Mouse (Mus musculus) megakaryocyte, embryonic 14.5 days (primary cell): ENCODE results near the gene Csmd2. TPM values are rescaled to one million over a fixed set of nuclear protein-coding genes. Genes with fewer than 3 reads are reported as not detected.
A peak's percentile ranks its signal among the peaks of the same experiment; 100 is the strongest.

Experiments used
- H3K27me3 ChIP-seq: replicated peaks from 2 replicates; pipeline ENCODE3; 2012; ENCODE audit warnings: inconsistent platforms
- H3K36me3 ChIP-seq: replicated peaks from 2 replicates; pipeline ENCODE3; 2012; ENCODE audit warnings: low read length, inconsistent platforms, mixed read lengths
- H3K4me1 ChIP-seq: 2 replicates; pipeline ENCODE4 v1.6.1; 2012; ENCODE audit warnings: inconsistent platforms
- H3K4me3 ChIP-seq: replicated peaks from 2 replicates; pipeline ENCODE3; 2012; ENCODE audit warnings: moderate library complexity, mild to moderate bottlenecking, inconsistent platforms
- H3K9me3 ChIP-seq: 2 replicates; pipeline ENCODE4 v1.6.1; 2012; ENCODE audit warnings: inconsistent platforms
- FLI1 ChIP-seq: IDR thresholded peaks from 2 replicates; pipeline ENCODE4 v1.6.1; 2012; ENCODE audit warnings: low read length, inconsistent platforms, mixed read lengths
- GATA1 ChIP-seq: IDR thresholded peaks from 3 replicates; pipeline ENCODE4 v1.6.1; 2012; ENCODE audit warnings: mixed read lengths, low read length, inconsistent platforms, borderline replicate concordance
- polyA plus RNA-seq: library from polyadenylated mRNA; stranded (reverse); fragments of >175 nt; gene quantifications from 2 replicates; pipeline ENCODE4 v1.2.3, GENCODE M21; 2012; ENCODE audit warnings: low replicate concordance; ENCODE audit not compliant: insufficient read depth

Csmd2 gene
- polyA plus RNA-seq, 1 experiment = not detected

GRCm38 (mm10) chr4:128414741-128415140 lies 427.1 kb downstream of the Csmd2 start:
- TF ChIP-seq FLI1 = no peak
- no peak for TF ChIP-seq GATA1
- Histone ChIP-seq H3K9me3 (0 out of 2 replicates have a peak, but pooled peaks cover 7% of the 10 kb centered on the region), H3K27me3 (no peaks in the 10 kb centered on the region), H3K4me1 (no peaks in the 10 kb centered on the region), H3K36me3 (no peaks in the 10 kb centered on the region), H3K4me3 (no peak overlapping the region)

DNA sequence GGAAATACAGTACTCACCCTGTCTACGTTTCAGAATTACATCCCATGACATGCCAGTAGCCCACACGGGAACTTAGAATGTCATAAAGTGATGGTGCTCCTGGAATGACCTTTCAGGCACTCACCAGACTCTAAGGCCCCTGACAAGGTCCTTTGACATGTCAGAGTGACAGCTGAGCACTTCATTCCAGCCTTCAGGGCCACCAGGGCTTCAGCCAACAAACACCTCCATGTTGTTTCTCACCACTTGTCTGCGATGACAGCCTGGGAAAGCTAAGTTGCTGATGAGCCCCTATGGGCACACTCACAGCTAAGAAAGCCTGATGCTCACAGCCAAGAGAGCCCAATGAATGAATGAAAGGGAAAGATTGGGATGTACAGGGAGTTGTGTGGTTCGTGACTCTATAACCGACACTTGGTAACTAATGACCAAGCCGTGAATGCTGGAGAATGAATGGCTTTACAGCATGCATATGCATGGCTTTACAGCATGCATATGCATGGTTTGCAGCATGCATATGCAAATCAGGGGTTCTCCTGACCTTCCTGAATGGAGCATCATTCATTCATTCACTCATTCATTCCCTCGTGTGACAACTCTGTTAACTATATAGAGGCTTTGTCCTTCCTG lies 432.4 kb downstream of the Csmd2 start:
- H3K4me1 ChIP-seq = no peaks in the 10 kb centered on the region
- H3K27me3 ChIP-seq = no peaks in the 10 kb centered on the region
- H3K9me3 ChIP-seq = no peaks in the 10 kb centered on the region
- no peaks in the 10 kb centered on the region for H3K36me3 ChIP-seq
- no peak overlapping the region for H3K4me3 ChIP-seq
- TF ChIP-seq GATA1 (no peak), FLI1 (no peak)

DNA sequence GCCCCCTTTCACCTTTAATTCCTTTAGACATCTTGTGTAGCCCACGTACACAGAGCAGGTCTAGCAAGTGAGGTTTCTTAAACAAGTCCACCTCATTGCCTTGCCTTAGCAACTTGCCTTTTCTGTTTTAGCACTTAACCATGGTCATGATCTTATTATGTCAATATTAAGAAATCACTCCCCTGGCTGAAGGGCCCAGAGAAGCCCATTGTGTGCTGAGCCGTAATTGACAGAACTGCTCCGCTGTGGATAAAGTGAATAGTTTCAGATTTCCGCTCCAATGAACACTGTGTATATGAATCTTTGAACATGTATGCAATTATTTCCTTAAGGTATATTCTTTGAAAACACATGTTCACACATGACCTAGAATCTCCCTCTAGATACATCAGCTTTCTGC lies 434.8 kb downstream of the Csmd2 start:
- no peak for TF ChIP-seq GATA1
- no peak for TF ChIP-seq FLI1
- Histone ChIP-seq H3K4me3 (no peak overlapping the region), H3K36me3 (no peaks in the 10 kb centered on the region), H3K9me3 (0 out of 2 replicates have a peak, but pooled peaks cover 3% of the 10 kb centered on the region), H3K4me1 (no peaks in the 10 kb centered on the region), H3K27me3 (no peaks in the 10 kb centered on the region)

DNA sequence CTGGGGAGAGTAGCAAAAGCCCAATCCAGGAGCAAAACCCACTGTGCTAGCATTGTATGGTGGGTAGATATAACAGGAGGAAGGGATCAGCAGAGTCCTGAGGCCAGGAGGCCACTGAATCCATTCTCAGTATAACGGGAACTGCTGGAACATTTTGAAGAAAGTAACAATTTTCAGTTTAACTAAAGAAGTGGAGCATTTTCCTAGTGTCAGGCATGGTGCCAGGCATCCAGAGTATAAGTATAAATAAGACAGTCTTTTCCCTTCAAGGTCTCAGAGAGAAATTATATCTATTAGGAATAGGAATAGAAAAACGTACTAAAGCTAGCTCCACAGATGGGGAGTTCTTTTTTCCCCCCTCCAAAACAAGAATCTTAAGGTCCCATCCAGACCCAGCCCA lies 437.7 kb downstream of the Csmd2 start:
- no peaks in the 10 kb centered on the region for H3K36me3 ChIP-seq
- H3K4me1 ChIP-seq = no peaks in the 10 kb centered on the region
- no peak for TF ChIP-seq FLI1
- no peak for TF ChIP-seq GATA1
- peaks cover 2% of the 10 kb centered on the region for H3K27me3 ChIP-seq
- H3K4me3 ChIP-seq = no peak overlapping the region
- 0 out of 2 replicates have a peak, but pooled peaks cover 3% of the 10 kb centered on the region for H3K9me3 ChIP-seq

DNA sequence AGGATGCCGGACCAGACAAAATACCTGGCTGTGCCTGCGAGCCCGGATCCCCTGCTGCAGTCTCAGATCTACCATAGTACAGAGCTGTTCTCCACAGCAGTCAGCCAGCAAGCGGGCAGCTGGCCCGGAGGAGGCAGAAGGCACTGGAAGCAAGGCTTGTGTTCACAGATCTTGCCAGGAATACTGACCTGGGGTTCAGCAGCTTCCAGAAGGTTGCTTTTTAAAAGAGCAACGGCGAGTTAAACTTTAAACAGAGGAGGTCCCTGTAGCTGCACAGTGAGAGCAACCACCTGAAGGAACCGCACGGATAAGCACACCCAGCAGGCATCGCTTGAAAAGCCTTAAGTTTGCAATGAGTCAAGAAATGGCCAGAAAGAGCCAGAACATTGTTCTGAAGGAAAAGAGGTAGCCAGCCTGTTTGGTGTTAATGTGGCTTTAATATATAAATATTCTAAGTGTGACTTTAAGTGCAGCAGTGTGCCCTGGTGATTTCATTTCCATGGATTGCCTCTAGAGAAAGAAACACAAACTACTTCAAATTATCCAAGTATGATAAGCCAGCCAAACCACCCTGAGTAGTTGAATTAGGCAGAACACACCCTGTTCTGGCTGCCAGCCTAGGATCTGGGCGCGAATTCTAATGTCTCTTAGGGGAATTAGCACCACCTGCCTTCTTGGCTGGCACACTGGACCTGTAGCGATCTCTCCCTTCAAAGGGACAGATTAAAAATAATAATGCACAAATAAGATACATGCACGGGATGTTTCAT lies 439.8 kb downstream of the Csmd2 start:
- H3K4me1 ChIP-seq = no peaks in the 10 kb centered on the region
- H3K36me3 ChIP-seq = no peaks in the 10 kb centered on the region
- no peak overlapping the region for H3K4me3 ChIP-seq
- 0 out of 2 replicates have a peak, but pooled peaks cover 3% of the 10 kb centered on the region for H3K9me3 ChIP-seq
- H3K27me3 ChIP-seq = peaks cover 2% of the 10 kb centered on the region
- no peak for TF ChIP-seq FLI1
- no peak for TF ChIP-seq GATA1

- Histone ChIP-seq H3K36me3 (no peaks in the 10 kb centered on the region), H3K9me3 (0 out of 2 replicates have a peak, but pooled peaks cover 3% of the 10 kb centered on the region), H3K4me3 (peak overlapping the region; percentile 21), H3K4me1 (no peaks in the 10 kb centered on the region), H3K27me3 (peaks cover 2% of the 10 kb centered on the region)
- TF ChIP-seq FLI1 (no peak), GATA1 (no peak)
Measured at GRCm38 (mm10) chr4:128428303-128429107, 440.8 kb downstream of the Csmd2 start.

- Histone ChIP-seq H3K4me1 (no peaks in the 10 kb centered on the region), H3K27me3 (peaks cover 2% of the 10 kb centered on the region), H3K9me3 (0 out of 2 replicates have a peak, but pooled peaks cover 3% of the 10 kb centered on the region), H3K36me3 (no peaks in the 10 kb centered on the region), H3K4me3 (no peak overlapping the region)
- no peak for TF ChIP-seq FLI1
- TF ChIP-seq GATA1 = no peak
Measured at GRCm38 (mm10) chr4:128429591-128429990, 441.9 kb downstream of the Csmd2 start.

GRCm38 (mm10) chr4:128440550-128440949 lies 452.9 kb downstream of the Csmd2 start:
- Histone ChIP-seq H3K27me3 (no peaks in the 10 kb centered on the region), H3K9me3 (no peaks in the 10 kb centered on the region), H3K4me1 (no peaks in the 10 kb centered on the region), H3K4me3 (no peak overlapping the region), H3K36me3 (no peaks in the 10 kb centered on the region)
- TF ChIP-seq FLI1 (no peak), GATA1 (no peak)

DNA sequence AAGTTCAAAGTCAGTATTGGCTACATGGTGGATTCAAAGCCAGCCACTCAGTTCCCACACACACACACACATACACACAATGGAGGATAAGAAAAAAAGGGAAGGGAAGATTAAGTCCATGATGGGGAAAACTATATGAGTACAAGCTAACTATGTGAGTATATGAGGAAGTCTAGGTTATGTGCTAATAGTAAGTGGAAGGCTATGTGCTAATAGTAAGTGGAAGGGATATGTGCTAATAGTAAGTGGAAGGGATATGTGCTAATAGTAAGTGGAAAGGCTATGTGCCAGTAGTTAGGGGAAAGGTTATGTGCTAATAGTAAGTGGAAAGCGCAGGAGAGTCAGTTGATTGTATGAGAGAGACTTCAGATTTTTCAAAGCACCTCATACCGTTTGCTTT lies 453.6 kb downstream of the Csmd2 start:
- no peak overlapping the region for H3K4me3 ChIP-seq
- no peaks in the 10 kb centered on the region for H3K36me3 ChIP-seq
- no peak for TF ChIP-seq GATA1
- no peak for TF ChIP-seq FLI1
- H3K4me1 ChIP-seq = no peaks in the 10 kb centered on the region
- no peaks in the 10 kb centered on the region for H3K27me3 ChIP-seq
- no peaks in the 10 kb centered on the region for H3K9me3 ChIP-seq
